In genomic region chr6:140478943-140479342, GRCm38 (mm10) we compare ENCODE assay signal across 15 mouse cellular contexts. TPM values are rescaled to one million over a fixed set of nuclear protein-coding genes. Genes with fewer than 3 reads are reported as not detected.
DNase-seq lines count a peak whose midpoint lies in the region; ATAC-seq and TF ChIP-seq lines count a peak whose summit lies in the region.
"Had no signal": no experiment of that assay in that cellular context is flagged by ENCODE, and none has a peak within 500 bp of the region (broad histone marks: within the 10 kb centered on the region; RNA-seq: fewer than 3 reads in every experiment).

No protein-coding gene starts in this region.

- no peak for ATAC-seq in hindbrain, postnatal 0 days
- ATAC-seq in forebrain, embryonic 14.5 days, result peak; percentile 82; the same call in 1 of the 2 replicates
- no peak for ATAC-seq in monocyte, adult 5-6 weeks (replicated peaks; ENCODE audit: insufficient number of reproducible peaks, low FRiP score, low TSS enrichment, poor library complexity, severe bottlenecking)
- ATAC-seq in intestine, postnatal 0 days, result no peak
- ATAC-seq: midbrain, embryonic 13.5 days had no signal

- peaks cover 8% of the 10 kb centered on the region for H3K4me1 ChIP-seq in hindbrain, postnatal 0 days (ENCODE audit: insufficient read depth, low read length)
- H3K4me1 ChIP-seq in hindbrain, embryonic 10.5 days (replicated peaks), result peaks cover 14% of the 10 kb centered on the region; the same call in 1 of the 2 replicates
- H3K4me1 ChIP-seq in forebrain, embryonic 14.5 days (ENCODE audit: control insufficient read depth, insufficient read depth, low read length), result peaks cover 22% of the 10 kb centered on the region
- H3K4me1 ChIP-seq in intestine, postnatal 0 days (replicated peaks; ENCODE audit: control insufficient read depth, insufficient read depth, low read length), result no peaks in the 10 kb centered on the region

- WGBS in hindbrain, postnatal 0 days, result 47% methylated on average over 5 of the region's 5 CpGs
- 95% methylated on average over 5 of the region's 5 CpGs for WGBS in hindbrain, embryonic 10.5 days
- 29% methylated on average over 5 of the region's 5 CpGs for WGBS in forebrain, embryonic 14.5 days
- WGBS in intestine, postnatal 0 days, result 89% methylated on average over 5 of the region's 5 CpGs

- no peak overlapping the region for H3K4me2 ChIP-seq in hindbrain, postnatal 0 days (ENCODE audit: low read depth, low read length)
- no peak overlapping the region for H3K4me2 ChIP-seq in forebrain, embryonic 14.5 days (ENCODE audit: low read length)
- H3K4me2 ChIP-seq in intestine, postnatal 0 days (replicated peaks; ENCODE audit: low read depth), result no peak overlapping the region
- H3K4me2 ChIP-seq: hindbrain, embryonic 15.5 days; midbrain, embryonic 13.5 days had no signal

- no peaks in the 10 kb centered on the region for H3K36me3 ChIP-seq in hindbrain, postnatal 0 days (ENCODE audit: insufficient read depth, low read length)
- peaks cover 2% of the 10 kb centered on the region; the same call in 1 of the 2 replicates for H3K36me3 ChIP-seq in hindbrain, embryonic 10.5 days
- no peaks in the 10 kb centered on the region for H3K36me3 ChIP-seq in forebrain, embryonic 14.5 days (ENCODE audit: control insufficient read depth, insufficient read depth, low read length)
- H3K36me3 ChIP-seq in intestine, postnatal 0 days (ENCODE audit: control insufficient read depth, insufficient read depth), result 0 out of 2 replicates have a peak, but pooled peaks cover 3% of the 10 kb centered on the region
- H3K36me3 ChIP-seq: hindbrain, embryonic 15.5 days; midbrain, embryonic 13.5 days had no signal

- H3K9me3 ChIP-seq in hindbrain, postnatal 0 days (ENCODE audit: low read length), result no peaks in the 10 kb centered on the region
- no peaks in the 10 kb centered on the region for H3K9me3 ChIP-seq in hindbrain, embryonic 10.5 days
- no peaks in the 10 kb centered on the region for H3K9me3 ChIP-seq in forebrain, embryonic 14.5 days (replicated peaks; ENCODE audit: control insufficient read depth, low read length)
- no peaks in the 10 kb centered on the region for H3K9me3 ChIP-seq in intestine, postnatal 0 days (ENCODE audit: control insufficient read depth)
- H3K9me3 ChIP-seq: hindbrain, embryonic 15.5 days; midbrain, embryonic 13.5 days had no signal

- DNase-seq in hindbrain, postnatal 0 days (ENCODE audit: low spot score), result no peak
- no peak for DNase-seq in hindbrain, embryonic 10.5 days (ENCODE audit: low spot score)
- peak; percentile 86 for DNase-seq in forebrain, embryonic 14.5 days (ENCODE audit: low spot score)
- DNase-seq in left cerebral cortex, adult 18-20 months (ENCODE audit: low spot score in 2 of 2), result peak; percentile 70
- DNase-seq in right cerebral cortex, postnatal 10 days (ENCODE audit: low spot score in 2 of 2), result peak; percentile 84 to 91
- no peak for DNase-seq in testis, postnatal 10 days (ENCODE audit: low spot score)
- DNase-seq: adrenal gland, adult 8-10 months; gastrocnemius, postnatal 36 days; liver; lung, adult 2 months had no signal

- H3K9ac ChIP-seq in hindbrain, postnatal 0 days (replicated peaks; ENCODE audit: low read length), result no peak overlapping the region
- no peak overlapping the region for H3K9ac ChIP-seq in forebrain, embryonic 14.5 days (ENCODE audit: low read length)
- H3K9ac ChIP-seq in intestine, postnatal 0 days (ENCODE audit: low read depth, low read length), result no peak overlapping the region
- H3K9ac ChIP-seq: hindbrain, embryonic 15.5 days; midbrain, embryonic 13.5 days had no signal

- H3K27ac ChIP-seq in hindbrain, postnatal 0 days, result peak overlapping the region; percentile 51; the same call in 1 of the 2 replicates
- H3K27ac ChIP-seq in hindbrain, embryonic 10.5 days, result no peak overlapping the region
- no peak overlapping the region for H3K27ac ChIP-seq in forebrain, embryonic 14.5 days (ENCODE audit: low read depth, low read length)
- H3K27ac ChIP-seq in intestine, postnatal 0 days (ENCODE audit: low read depth, low read length), result no peak overlapping the region
- H3K27ac ChIP-seq: macrophage had no signal

- H3K4me3 ChIP-seq in hindbrain, postnatal 0 days (ENCODE audit: low read length), result no peak overlapping the region
- H3K4me3 ChIP-seq in hindbrain, embryonic 10.5 days, result no peak overlapping the region
- H3K4me3 ChIP-seq in forebrain, embryonic 14.5 days (ENCODE audit: low read depth, low read length), result no peak overlapping the region
- H3K4me3 ChIP-seq in intestine, postnatal 0 days (ENCODE audit: low read depth, low read length), result no peak overlapping the region
- H3K4me3 ChIP-seq: hindbrain, embryonic 15.5 days; midbrain, embryonic 13.5 days had no signal

- TF ChIP-seq CTCF in hindbrain, postnatal 0 days (IDR thresholded peaks at IDR 0.05; ENCODE audit: low read depth), result no peak
- TF ChIP-seq CTCF in intestine, postnatal 0 days (IDR thresholded peaks at IDR 0.05; ENCODE audit: low read depth), result no peak

- no peaks in the 10 kb centered on the region for H3K27me3 ChIP-seq in hindbrain, postnatal 0 days (ENCODE audit: insufficient read depth, low read length)
- H3K27me3 ChIP-seq in hindbrain, embryonic 10.5 days (ENCODE audit: insufficient read depth, poor library complexity, severe bottlenecking), result no peaks in the 10 kb centered on the region
- no peaks in the 10 kb centered on the region for H3K27me3 ChIP-seq in forebrain, embryonic 14.5 days (replicated peaks; ENCODE audit: control insufficient read depth, insufficient read depth, low read length)
- no peaks in the 10 kb centered on the region for H3K27me3 ChIP-seq in intestine, postnatal 0 days (replicated peaks; ENCODE audit: control insufficient read depth, insufficient read depth, low read length)
- H3K27me3 ChIP-seq: hindbrain, embryonic 15.5 days; midbrain, embryonic 13.5 days had no signal

RNA-seq across cellular contexts. Expression of gene Plekha5, which starts 55.1 kb away (rescaled TPM):
- total RNA-seq in hindbrain, postnatal 0 days (2014; rRNA removed), result 34.4 and 37.8 TPM in 2 replicates
- 29.3 and 29.9 TPM in 2 replicates for polyA plus RNA-seq in hindbrain, postnatal 0 days (2015; fragmentation: Nextera tagmentation; extraction: Ambion mirVana)
- 35.5 and 43.1 TPM in 2 replicates for polyA plus RNA-seq in hindbrain, embryonic 10.5 days (2016; fragmentation: Nextera tagmentation; extraction: Ambion mirVana)
- 26.5 and 27.9 TPM in 2 replicates for polyA plus RNA-seq in forebrain, embryonic 14.5 days (2014; fragmentation: Nextera tagmentation; extraction: Ambion mirVana)
- 100 to 1,000 TPM; 110 to 111 TPM for total RNA-seq in left cerebral cortex, adult 18-20 months (2021)
- total RNA-seq in monocyte, adult 5-6 weeks (2017), result 13.3 to 72.2 TPM (median 17.9 TPM) in 3 replicates
- 17.9 and 18.0 TPM in 2 replicates for polyA plus RNA-seq in intestine, postnatal 0 days (2015; fragmentation: Nextera tagmentation; extraction: Ambion mirVana)

Comparison
In these comparisons a context has a peak if more than half of its experiments do, and no peak if none do; other contexts are left out.
1. DNase-seq: peak in forebrain, embryonic 14.5 days (single experiment), left cerebral cortex, adult 18-20 months (2 of 2) and right cerebral cortex, postnatal 10 days (2 of 2); none in hindbrain, postnatal 0 days (single experiment), hindbrain, embryonic 10.5 days (single experiment) and testis, postnatal 10 days (single experiment).